Mouse (Mus musculus): ENCODE data around the gene Spns1. TPM values are rescaled to one million over a fixed set of nuclear protein-coding genes. Genes with fewer than 3 reads are reported as not detected.
A peak's percentile ranks its signal among the peaks of the same experiment; 100 is the strongest.

Gene Spns1
- polyA plus RNA-seq, 1 experiment from 2014 or later = 47.7 TPM

- no peak for ATAC-seq
- no peak overlapping the region for H3K4me3 ChIP-seq (ENCODE audit: low read depth, low read length)
- no peaks in the 10 kb centered on the region for H3K27me3 ChIP-seq (replicated peaks; ENCODE audit: control insufficient read depth, insufficient read depth, low read length)
- no peaks in the 10 kb centered on the region for H3K9me3 ChIP-seq (ENCODE audit: control insufficient read depth)
- H3K4me2 ChIP-seq (replicated peaks; ENCODE audit: low read depth) = no peak overlapping the region
- 93% methylated on average over 3 of the region's 3 CpGs for WGBS
- no peak for TF ChIP-seq CTCF (IDR thresholded peaks at IDR 0.05; ENCODE audit: low read depth)
- no peak overlapping the region for H3K27ac ChIP-seq (ENCODE audit: low read depth, low read length)
- H3K9ac ChIP-seq (ENCODE audit: low read depth, low read length) = no peak overlapping the region
- H3K36me3 ChIP-seq (ENCODE audit: control insufficient read depth, insufficient read depth) = no peaks in the 10 kb centered on the region
- no peaks in the 10 kb centered on the region for H3K4me1 ChIP-seq (replicated peaks; ENCODE audit: control insufficient read depth, insufficient read depth, low read length)
Observed at GRCm38 (mm10) chr7:126353994-126354365, 23.3 kb downstream of the Spns1 start.

GRCm38 (mm10) chr7:126353251-126353993 is 23.8 kb downstream of the Spns1 start:
- no peak for ATAC-seq
- no peak overlapping the region for H3K27ac ChIP-seq (ENCODE audit: low read depth, low read length)
- TF ChIP-seq CTCF (IDR thresholded peaks at IDR 0.05; ENCODE audit: low read depth) = no peak
- no peaks in the 10 kb centered on the region for H3K27me3 ChIP-seq (replicated peaks; ENCODE audit: control insufficient read depth, insufficient read depth, low read length)
- H3K9ac ChIP-seq (ENCODE audit: low read depth, low read length) = no peak overlapping the region
- no peaks in the 10 kb centered on the region for H3K9me3 ChIP-seq (ENCODE audit: control insufficient read depth)
- 64% methylated on average over 11 of the region's 11 CpGs for WGBS
- no peaks in the 10 kb centered on the region for H3K4me1 ChIP-seq (replicated peaks; ENCODE audit: control insufficient read depth, insufficient read depth, low read length)
- no peak overlapping the region for H3K4me2 ChIP-seq (replicated peaks; ENCODE audit: low read depth)
- no peak overlapping the region for H3K4me3 ChIP-seq (ENCODE audit: low read depth, low read length)
- H3K36me3 ChIP-seq (ENCODE audit: control insufficient read depth, insufficient read depth) = no peaks in the 10 kb centered on the region

- Histone ChIP-seq H3K4me2 (replicated peaks; ENCODE audit: low read depth) (no peak overlapping the region), H3K27ac (ENCODE audit: low read depth, low read length) (no peak overlapping the region), H3K9ac (ENCODE audit: low read depth, low read length) (no peak overlapping the region), H3K4me3 (ENCODE audit: low read depth, low read length) (no peak overlapping the region), H3K27me3 (replicated peaks; ENCODE audit: control insufficient read depth, insufficient read depth, low read length) (no peaks in the 10 kb centered on the region), H3K4me1 (replicated peaks; ENCODE audit: control insufficient read depth, insufficient read depth, low read length) (no peaks in the 10 kb centered on the region), H3K36me3 (ENCODE audit: control insufficient read depth, insufficient read depth) (no peaks in the 10 kb centered on the region), H3K9me3 (ENCODE audit: control insufficient read depth) (no peaks in the 10 kb centered on the region)
- no peak for ATAC-seq
- whole genome bisulfite sequencing = 44% methylated on average over 10 of the region's 10 CpGs
- TF ChIP-seq CTCF (IDR thresholded peaks at IDR 0.05; ENCODE audit: low read depth) = no peak
Observed at GRCm38 (mm10) chr7:126351419-126351951, 25.8 kb downstream of the Spns1 start.

GRCm38 (mm10) chr7:126350748-126351418 is 26.4 kb downstream of the Spns1 start:
- WGBS = 60% methylated on average over 20 of the region's 20 CpGs
- Histone ChIP-seq H3K9me3 (ENCODE audit: control insufficient read depth) (no peaks in the 10 kb centered on the region), H3K4me1 (replicated peaks; ENCODE audit: control insufficient read depth, insufficient read depth, low read length) (no peaks in the 10 kb centered on the region), H3K27ac (ENCODE audit: low read depth, low read length) (no peak overlapping the region), H3K4me2 (replicated peaks; ENCODE audit: low read depth) (no peak overlapping the region), H3K9ac (ENCODE audit: low read depth, low read length) (no peak overlapping the region), H3K4me3 (ENCODE audit: low read depth, low read length) (no peak overlapping the region), H3K27me3 (replicated peaks; ENCODE audit: control insufficient read depth, insufficient read depth, low read length) (no peaks in the 10 kb centered on the region), H3K36me3 (ENCODE audit: control insufficient read depth, insufficient read depth) (no peaks in the 10 kb centered on the region)
- no peak for ATAC-seq
- no peak for TF ChIP-seq CTCF (IDR thresholded peaks at IDR 0.05; ENCODE audit: low read depth)

- Histone ChIP-seq H3K27ac (ENCODE audit: low read depth, low read length) (no peak overlapping the region), H3K9me3 (ENCODE audit: control insufficient read depth) (no peaks in the 10 kb centered on the region), H3K4me2 (replicated peaks; ENCODE audit: low read depth) (no peak overlapping the region), H3K9ac (ENCODE audit: low read depth, low read length) (no peak overlapping the region), H3K4me1 (replicated peaks; ENCODE audit: control insufficient read depth, insufficient read depth, low read length) (no peaks in the 10 kb centered on the region), H3K4me3 (ENCODE audit: low read depth, low read length) (no peak overlapping the region), H3K27me3 (replicated peaks; ENCODE audit: control insufficient read depth, insufficient read depth, low read length) (no peaks in the 10 kb centered on the region), H3K36me3 (ENCODE audit: control insufficient read depth, insufficient read depth) (no peaks in the 10 kb centered on the region)
- WGBS = 57% methylated on average over 8 of the region's 8 CpGs
- no peak for TF ChIP-seq CTCF (IDR thresholded peaks at IDR 0.05; ENCODE audit: low read depth)
- no peak for ATAC-seq
Observed at GRCm38 (mm10) chr7:126348293-126348692, 29.0 kb downstream of the Spns1 start.

- Histone ChIP-seq H3K27me3 (replicated peaks; ENCODE audit: control insufficient read depth, insufficient read depth, low read length) (no peaks in the 10 kb centered on the region), H3K9ac (ENCODE audit: low read depth, low read length) (no peak overlapping the region), H3K4me2 (replicated peaks; ENCODE audit: low read depth) (no peak overlapping the region), H3K4me3 (ENCODE audit: low read depth, low read length) (no peak overlapping the region), H3K27ac (ENCODE audit: low read depth, low read length) (no peak overlapping the region), H3K4me1 (replicated peaks; ENCODE audit: control insufficient read depth, insufficient read depth, low read length) (no peaks in the 10 kb centered on the region), H3K9me3 (ENCODE audit: control insufficient read depth) (no peaks in the 10 kb centered on the region), H3K36me3 (ENCODE audit: control insufficient read depth, insufficient read depth) (no peaks in the 10 kb centered on the region)
- 28% methylated on average over 1 of the region's 1 CpGs for WGBS
- ATAC-seq = peak; percentile 72
- TF ChIP-seq CTCF (IDR thresholded peaks at IDR 0.05; ENCODE audit: low read depth) = no peak
Observed at GRCm38 (mm10) chr7:126347098-126347497, 30.2 kb downstream of the Spns1 start.
